Mouse (Mus musculus): ENCODE data around the gene Mms22l.
A peak's percentile ranks its signal among the peaks of the same experiment; 100 is the strongest.

DNA sequence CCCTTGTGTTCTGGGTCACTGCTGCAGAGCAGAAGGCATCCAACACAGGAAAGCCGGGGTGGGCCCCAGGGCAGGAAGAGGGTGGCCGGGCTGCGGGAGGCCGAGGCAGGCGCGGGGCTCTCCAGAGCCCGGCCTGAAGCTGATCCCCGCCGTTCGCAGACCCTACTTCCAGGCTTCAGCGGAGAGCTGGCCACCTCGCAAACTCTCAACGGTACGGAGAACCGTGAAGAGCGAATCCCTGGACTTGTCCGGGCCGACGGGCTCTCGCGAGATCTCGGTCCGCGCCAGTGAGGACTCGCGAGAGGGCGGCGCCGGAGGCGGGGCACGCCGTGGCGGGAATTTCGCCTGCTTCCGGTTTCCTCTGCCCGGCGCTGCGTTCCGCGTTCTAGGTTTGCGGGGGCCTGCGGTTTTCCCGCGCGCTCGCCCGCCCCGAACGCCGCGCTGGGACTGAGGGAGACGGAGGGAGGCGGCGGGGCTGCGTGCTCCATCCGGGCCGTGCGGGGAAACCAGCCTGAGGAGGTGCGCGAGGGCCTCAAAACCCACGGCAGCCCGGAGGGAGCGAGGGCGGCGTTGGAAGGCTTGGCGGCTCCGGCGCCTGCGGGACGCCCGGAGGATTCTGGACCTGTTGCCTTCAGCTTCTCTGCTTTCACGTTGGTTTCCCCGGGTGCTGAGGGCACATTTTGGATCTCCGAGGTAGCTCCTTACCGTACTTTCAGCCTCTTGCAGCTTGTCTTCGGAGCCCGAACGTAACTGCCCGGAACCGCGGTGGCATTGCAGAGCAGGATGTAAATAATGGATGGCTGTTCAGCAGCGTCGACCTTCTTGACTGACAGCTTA, at the start of gene Mms22l:
- TF ChIP-seq EP300 (IDR thresholded peaks at IDR 0.05) (peak; percentile 79), CTCF (IDR thresholded peaks at IDR 0.05) (no peak)

Data from lung, postnatal 0 days (tissue).